Mouse (Mus musculus) cortical plate, adult 2 months (tissue): ENCODE results near the gene Tnrc6b.

Source experiments
- CTCF ChIP-seq: fragments of 200-500 bp; IDR thresholded peaks from 2 replicates; pipeline ENCODE4 v1.5.1; 2011; ENCODE audit warnings: mild to moderate bottlenecking, control low read depth, low read length; ENCODE audit not compliant: insufficient read depth; ENCODE audit errors: extremely low read depth
- POLR2A ChIP-seq: fragments of 200-500 bp; IDR thresholded peaks from 2 replicates; pipeline ENCODE4 v1.6.1; 2011; ENCODE audit warnings: mild to moderate bottlenecking, low read length, control low read depth; ENCODE audit not compliant: insufficient read depth; ENCODE audit errors: extremely low read depth

- TF ChIP-seq POLR2A, result 0 out of 2 replicates have a peak, but pooled peaks have one; percentile 13
- no peak for TF ChIP-seq CTCF
Observed at GRCm38 (mm10) chr15:80711401-80712151, 463 bp downstream of the Tnrc6b start.
